Mouse (Mus musculus) liver, embryonic 15.5 days (tissue): ENCODE results near the gene Gm13285. TPM values are rescaled to one million over a fixed set of nuclear protein-coding genes. Genes with fewer than 3 reads are reported as not detected.
A peak's percentile ranks its signal among the peaks of the same experiment; 100 is the strongest.
"Not testable (repeated sequence)": the region's sequence is repeated elsewhere in the genome, so short reads cannot be mapped to it uniquely, and the experiment has no call there.

Experiments used
- ATAC-seq: fragments of 200-750 bp; cut with Nextera tagmentation; 2 replicates; pipeline ENCODE4 v1.8.0; 2017; ENCODE audit warnings: moderate number of reproducible peaks, mild to moderate bottlenecking, moderate library complexity; ENCODE audit not compliant: insufficient read depth
- H3K27ac ChIP-seq: fragments of 300-500 bp; sonication (generic); replicated peaks from 2 replicates; pipeline ENCODE4 v1.5.1; 2015; ENCODE audit warnings: mild to moderate bottlenecking, inconsistent platforms
- H3K27me3 ChIP-seq: fragments of 300-500 bp; sonication (generic); 2 replicates; pipeline ENCODE4 v1.6.1; 2015; ENCODE audit warnings: mild to moderate bottlenecking, inconsistent platforms
- H3K36me3 ChIP-seq: fragments of 300-500 bp; sonication (generic); replicated peaks from 2 replicates; pipeline ENCODE4 v1.6.1; 2015; ENCODE audit warnings: moderate library complexity, mild to moderate bottlenecking, inconsistent platforms
- H3K4me1 ChIP-seq: fragments of 300-500 bp; sonication (generic); replicated peaks from 2 replicates; pipeline ENCODE4 v1.6.1; 2015; ENCODE audit warnings: inconsistent platforms
- H3K4me2 ChIP-seq: fragments of 300-500 bp; sonication (generic); 2 replicates; pipeline ENCODE4 v1.6.1; 2015; ENCODE audit warnings: moderate library complexity, mild to moderate bottlenecking, inconsistent platforms
- H3K4me3 ChIP-seq: fragments of 300-500 bp; sonication (generic); replicated peaks from 2 replicates; pipeline ENCODE4 v1.5.1; 2015; ENCODE audit warnings: mild to moderate bottlenecking, inconsistent platforms
- H3K9ac ChIP-seq: fragments of 300-500 bp; sonication (generic); 2 replicates; pipeline ENCODE4 v1.6.1; 2015; ENCODE audit warnings: moderate library complexity, mild to moderate bottlenecking, inconsistent platforms
- H3K9me3 ChIP-seq: fragments of 300-500 bp; sonication (generic); replicated peaks from 2 replicates; pipeline ENCODE4 v1.6.1; 2016; ENCODE audit warnings: inconsistent platforms
- WGBS: fragments of 180-500 bp; shearing (Covaris S2); methylation state at CpG from one replicate; pipeline ENCODE4 v1.1.7; 2015; ENCODE audit warnings: mixed read lengths; ENCODE audit not compliant: insufficient replicate concordance; 5-methylcytosine and 5-hydroxymethylcytosine counted together
- polyA plus RNA-seq: library from polyadenylated mRNA; unstranded; fragments of >200 nt; fragmentation: Nextera tagmentation; extraction: Ambion mirVana; gene quantifications from 2 replicates; pipeline ENCODE4 v1.2.1, GENCODE M21; 2015

Gm13285 gene
- polyA plus RNA-seq, 1 experiment from 2014 or later: 0.20 TPM

GRCm38 (mm10) chr4:88773534-88773933 is 25.9 kb upstream of the Gm13285 start, which contains the start of gene Gm13290:
Gm13290 (plus strand) TSS chr4:88773834.
- no CpG with 5 or more reads among the region's 32 CpGs for WGBS
- not testable (repeated sequence) for H3K4me1 ChIP-seq, H3K27ac ChIP-seq, H3K9me3 ChIP-seq, H3K27me3 ChIP-seq, H3K36me3 ChIP-seq, H3K4me2 ChIP-seq, H3K9ac ChIP-seq, ATAC-seq, H3K4me3 ChIP-seq

- not testable (repeated sequence) for H3K4me1 ChIP-seq, H3K9me3 ChIP-seq, H3K27me3 ChIP-seq, H3K9ac ChIP-seq, H3K4me2 ChIP-seq, H3K27ac ChIP-seq, H3K4me3 ChIP-seq, ATAC-seq, H3K36me3 ChIP-seq
- WGBS: no CpG with 5 or more reads among the region's 29 CpGs
Observed at GRCm38 (mm10) chr4:88776622-88777021, 22.8 kb upstream of the Gm13285 start, which contains the start of gene Gm13289. Gm13289 (plus strand) TSS chr4:88776922.

GRCm38 (mm10) chr4:88779550-88779949 is 19.9 kb upstream of the Gm13285 start, which contains the start of gene Gm13272:
Gm13272 (plus strand) TSS chr4:88779850.
- not testable (repeated sequence) for H3K27me3 ChIP-seq, ATAC-seq, H3K9ac ChIP-seq, H3K27ac ChIP-seq, H3K36me3 ChIP-seq, H3K4me3 ChIP-seq, H3K9me3 ChIP-seq, H3K4me1 ChIP-seq, H3K4me2 ChIP-seq
- WGBS: no CpG with 5 or more reads among the region's 29 CpGs

GRCm38 (mm10) chr4:88780320-88780719 is 19.1 kb upstream of the Gm13285 start:
- H3K36me3 ChIP-seq, H3K9ac ChIP-seq, H3K9me3 ChIP-seq, H3K4me1 ChIP-seq, ATAC-seq, H3K4me3 ChIP-seq, H3K4me2 ChIP-seq, H3K27ac ChIP-seq, H3K27me3 ChIP-seq: not testable (repeated sequence)
- 49% methylated on average over 16 of the region's 18 CpGs for WGBS

GRCm38 (mm10) chr4:88781831-88782230 is 17.6 kb upstream of the Gm13285 start, which contains the start of gene Ifnz:
Ifnz (plus strand) TSS chr4:88782131.
- Histone ChIP-seq H3K4me3 (peak within 1 kb of the TSS; percentile 24; the same call in 1 of the 2 replicates), H3K4me2 (peak within 1 kb of the TSS; percentile 54)
- H3K9ac ChIP-seq, H3K4me1 ChIP-seq, ATAC-seq, H3K27ac ChIP-seq, H3K9me3 ChIP-seq, H3K27me3 ChIP-seq, H3K36me3 ChIP-seq: not testable (repeated sequence)
- WGBS: 4% methylated on average over 4 of the region's 7 CpGs

GRCm38 (mm10) chr4:88782335-88782734 is 17.1 kb upstream of the Gm13285 start:
- WGBS: 0% methylated on average over 13 of the region's 31 CpGs
- H3K4me1 ChIP-seq, H3K27me3 ChIP-seq, H3K9me3 ChIP-seq, ATAC-seq, H3K36me3 ChIP-seq, H3K9ac ChIP-seq, H3K27ac ChIP-seq: not testable (repeated sequence)
- Histone ChIP-seq H3K4me3 (peak overlapping the region; percentile 24; the same call in 1 of the 2 replicates), H3K4me2 (peak overlapping the region; percentile 54)

- not testable (repeated sequence) for H3K36me3 ChIP-seq, H3K9ac ChIP-seq, H3K4me3 ChIP-seq, H3K4me1 ChIP-seq, H3K27me3 ChIP-seq, H3K27ac ChIP-seq, H3K4me2 ChIP-seq, ATAC-seq, H3K9me3 ChIP-seq
- WGBS: no CpG with 5 or more reads among the region's 27 CpGs
Observed at GRCm38 (mm10) chr4:88785409-88785808, 14.1 kb upstream of the Gm13285 start, which contains the start of gene Gm13276. Gm13276 (plus strand) TSS chr4:88785709.

GRCm38 (mm10) chr4:88788402-88788801 is 11.1 kb upstream of the Gm13285 start, which contains the start of gene Gm13277:
Gm13277 (plus strand) TSS chr4:88788632.
- H3K9ac ChIP-seq, H3K4me2 ChIP-seq, H3K4me3 ChIP-seq, H3K4me1 ChIP-seq, H3K9me3 ChIP-seq, ATAC-seq, H3K27me3 ChIP-seq, H3K36me3 ChIP-seq, H3K27ac ChIP-seq: not testable (repeated sequence)
- 0% methylated on average over 4 of the region's 28 CpGs for WGBS

- H3K27ac ChIP-seq, H3K36me3 ChIP-seq, H3K9ac ChIP-seq, H3K4me3 ChIP-seq, H3K9me3 ChIP-seq, H3K4me1 ChIP-seq, H3K4me2 ChIP-seq, H3K27me3 ChIP-seq, ATAC-seq: not testable (repeated sequence)
- no CpG with 5 or more reads among the region's 28 CpGs for WGBS
Observed at GRCm38 (mm10) chr4:88791250-88791649, 8.2 kb upstream of the Gm13285 start, which contains the start of gene Gm13278. Gm13278 (plus strand) TSS chr4:88791550.

- 0% methylated on average over 18 of the region's 52 CpGs for WGBS
- not testable (repeated sequence) for H3K4me2 ChIP-seq, H3K9ac ChIP-seq, H3K36me3 ChIP-seq, H3K4me1 ChIP-seq, H3K9me3 ChIP-seq, H3K27ac ChIP-seq, H3K27me3 ChIP-seq, ATAC-seq, H3K4me3 ChIP-seq
Observed at GRCm38 (mm10) chr4:88793936-88794675, 5.4 kb upstream of the Gm13285 start, which contains the start of gene Gm13275. Gm13275 (plus strand) TSS chr4:88794487.

- H3K27ac ChIP-seq, H3K4me3 ChIP-seq, H3K27me3 ChIP-seq, H3K9me3 ChIP-seq, H3K4me1 ChIP-seq, ATAC-seq, H3K36me3 ChIP-seq, H3K4me2 ChIP-seq, H3K9ac ChIP-seq: not testable (repeated sequence)
- WGBS: no CpG with 5 or more reads among the region's 28 CpGs
Observed at GRCm38 (mm10) chr4:88797097-88797496, 2.4 kb upstream of the Gm13285 start, which contains the start of gene Gm13279. Gm13279 (plus strand) TSS chr4:88797397.
